Mouse (Mus musculus) hindlimb bud, embryonic 11.5 days (tissue): ENCODE measurements at regions not wholly inside any gene's neighbourhood (a gene's known extent, or its start where the extent isn't known, plus 50 kb on each side); places are given as distances from the start of the nearest gene placed in this dataset.

Experiments used
- DNase-seq: peaks from one replicate; pipeline ENCODE4 v3.0.0-alpha.2; 2012; ENCODE audit warnings: low read depth, low spot score; ENCODE audit errors: extremely low spot score

DNA sequence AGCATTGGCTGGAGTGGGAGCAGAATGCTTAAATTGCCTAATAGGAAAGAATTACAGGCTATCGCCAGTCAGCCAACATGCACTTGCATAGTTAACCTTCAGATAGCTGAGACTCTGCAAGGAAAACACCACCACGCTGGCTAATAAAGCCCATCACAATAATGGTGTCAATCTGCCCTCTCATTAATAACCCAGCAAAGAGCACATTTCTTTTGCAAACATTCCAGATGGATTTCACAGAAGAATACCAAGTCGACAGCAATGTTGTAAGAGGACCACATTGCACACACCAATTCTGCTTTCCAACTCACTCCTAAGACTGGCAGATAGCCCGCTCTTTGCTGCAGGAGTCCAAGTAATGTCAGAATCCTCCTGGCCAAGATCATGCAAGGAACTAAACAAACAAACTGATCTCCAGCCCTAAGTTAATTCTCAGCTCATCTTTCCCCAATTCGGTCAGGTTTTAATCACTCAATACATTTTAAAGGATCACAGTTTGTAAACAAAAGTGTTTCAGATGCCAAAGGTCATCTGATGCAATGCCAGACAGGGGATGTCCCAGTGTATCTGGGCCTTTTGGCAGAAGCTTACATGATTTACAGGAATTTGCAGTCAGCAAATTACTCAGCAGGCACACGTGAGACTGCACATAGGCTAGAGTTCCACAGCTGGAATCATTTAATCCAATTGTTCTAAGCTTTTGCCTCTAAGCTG is 198.4 kb downstream of the Klf6 start:
- peak; percentile 49 for DNase-seq

GRCm38 (mm10) chr13:6060229-6060845 is 199.1 kb downstream of the Klf6 start:
- no peak for DNase-seq

- DNase-seq = no peak
Observed at GRCm38 (mm10) chr13:6062305-6062704, 201.0 kb downstream of the Klf6 start.

GRCm38 (mm10) chr13:6062729-6063386 is 201.6 kb downstream of the Klf6 start:
- no peak for DNase-seq

DNA sequence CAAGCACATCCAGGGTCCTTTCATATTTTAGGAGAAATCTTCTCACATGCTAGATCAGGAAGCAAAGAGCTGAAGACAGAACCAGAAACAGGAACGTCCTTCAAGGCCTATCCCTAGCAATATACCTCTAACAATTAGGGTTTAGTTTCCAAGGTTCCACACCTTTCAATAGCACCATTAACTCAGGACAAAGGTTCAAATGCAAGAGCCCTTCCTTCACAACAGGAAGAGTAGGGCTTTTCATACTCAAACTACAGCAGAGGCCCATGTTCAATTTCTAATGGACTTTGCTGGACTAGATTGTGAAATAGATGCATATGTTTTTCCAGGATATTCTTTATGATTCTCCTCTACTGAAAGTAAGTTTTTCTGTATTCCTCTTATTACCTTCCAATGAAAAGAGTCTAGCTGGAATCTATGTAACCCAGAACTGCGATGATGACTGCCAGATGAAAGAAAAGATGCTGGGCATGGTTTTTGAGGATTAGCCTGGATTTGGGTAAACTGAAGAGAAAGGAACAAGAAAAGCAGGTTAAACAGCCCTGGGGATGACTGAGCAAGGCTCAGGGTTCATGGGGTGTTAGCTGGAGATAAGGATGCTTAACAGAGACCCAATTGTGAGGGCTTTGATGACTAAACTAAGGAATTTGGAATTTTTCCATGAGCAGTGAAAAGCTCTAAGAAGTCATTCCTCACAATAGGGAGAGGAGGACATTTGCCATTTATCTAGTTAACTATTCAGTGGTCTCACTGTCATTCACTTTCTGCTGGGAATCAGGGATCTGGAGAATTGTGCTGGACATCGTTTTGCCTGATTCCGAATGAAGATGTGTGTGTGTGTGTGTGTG is 215.9 kb downstream of the Klf6 start:
- no peak for DNase-seq

GRCm38 (mm10) chr13:6085891-6086290 is 224.6 kb downstream of the Klf6 start:
- DNase-seq = no peak

GRCm38 (mm10) chr13:6109018-6109657 is 247.9 kb downstream of the Klf6 start:
- no peak for DNase-seq

GRCm38 (mm10) chr13:6119703-6120102 is 258.4 kb downstream of the Klf6 start:
- DNase-seq = no peak

- no peak for DNase-seq
Observed at GRCm38 (mm10) chr13:6127311-6127710, 266.0 kb downstream of the Klf6 start.

- no peak for DNase-seq
Observed at GRCm38 (mm10) chr13:6128903-6129302, 267.6 kb downstream of the Klf6 start.

- no peak for DNase-seq
Observed at GRCm38 (mm10) chr13:6131363-6131762, 270.1 kb downstream of the Klf6 start.

DNA sequence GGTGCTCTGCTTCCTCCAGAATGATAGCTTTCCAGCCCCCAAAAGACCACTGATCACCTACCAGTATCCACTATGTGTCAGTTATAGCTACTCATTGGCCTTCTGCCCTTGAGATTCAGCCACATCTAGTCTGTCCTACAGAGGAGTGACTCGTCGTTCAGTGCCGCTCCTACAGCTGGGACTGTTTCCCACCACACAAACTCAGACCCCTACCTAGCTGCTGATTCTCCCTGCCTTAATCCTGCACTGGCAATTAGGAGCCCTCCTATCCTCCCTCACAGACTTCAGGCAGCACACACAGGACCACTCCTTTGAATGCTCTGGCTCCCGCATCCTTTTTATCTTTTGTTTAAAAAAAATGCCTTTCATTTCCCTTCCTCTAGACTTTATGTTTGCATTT is 275.9 kb downstream of the Klf6 start:
- DNase-seq = no peak

DNA sequence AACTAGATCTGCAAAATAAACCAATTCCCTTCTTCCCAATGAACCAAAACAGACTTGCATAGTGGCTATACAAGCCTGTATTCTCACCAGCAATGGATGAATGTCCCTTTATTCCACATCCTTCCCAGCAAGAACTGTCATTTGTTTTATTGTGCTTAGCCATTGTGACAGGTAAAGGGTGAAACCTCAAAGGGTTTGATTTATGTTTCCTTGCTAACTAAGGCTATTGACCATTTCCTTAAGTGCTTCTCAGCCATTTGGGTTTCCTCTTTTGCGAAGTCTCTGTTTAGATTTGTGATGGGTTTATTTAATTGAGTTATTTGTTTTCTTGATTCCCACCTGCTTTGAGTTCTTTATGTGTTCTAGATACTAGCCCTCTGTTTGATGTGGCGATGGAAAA is 281.5 kb downstream of the Klf6 start:
- DNase-seq = no peak

DNA sequence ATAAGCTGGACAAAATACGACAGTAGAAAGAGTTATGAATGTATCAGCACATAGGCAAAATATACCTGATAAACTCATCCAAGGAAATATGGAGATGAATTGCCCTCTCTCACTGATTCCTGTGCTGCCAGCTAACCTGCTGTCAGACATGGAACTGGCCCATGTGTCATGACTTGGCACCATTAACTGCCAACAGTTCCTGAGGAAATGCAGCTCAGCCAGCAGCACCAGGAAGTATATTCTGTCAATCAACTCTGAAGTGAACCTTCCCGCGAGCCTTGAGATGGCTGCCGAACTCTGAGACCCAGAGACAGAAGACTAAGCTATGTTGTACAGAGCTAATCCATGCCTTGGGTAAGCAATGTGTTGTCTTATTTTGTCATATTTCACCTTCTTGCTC is 292.4 kb downstream of the Klf6 start:
- DNase-seq = no peak

DNA sequence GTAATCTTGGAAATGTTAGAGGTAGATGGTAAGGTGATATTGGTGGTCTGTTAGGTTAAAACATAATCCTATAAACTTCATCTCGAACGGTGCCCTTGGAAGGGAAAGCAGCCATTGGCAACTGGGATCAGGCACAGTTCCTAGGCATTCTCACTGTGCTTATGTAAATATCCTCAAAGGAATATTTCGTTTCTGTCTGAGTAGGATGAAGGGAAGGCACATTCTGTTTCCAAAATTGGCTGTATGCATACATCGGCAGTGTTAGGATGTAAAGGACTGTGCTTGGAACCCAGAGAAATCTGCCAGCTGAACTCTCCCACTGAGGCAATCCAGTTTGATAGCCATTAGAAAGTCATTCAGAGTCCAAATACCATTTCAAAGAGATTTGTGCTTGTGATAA is 294.9 kb downstream of the Klf6 start:
- DNase-seq = no peak

DNA sequence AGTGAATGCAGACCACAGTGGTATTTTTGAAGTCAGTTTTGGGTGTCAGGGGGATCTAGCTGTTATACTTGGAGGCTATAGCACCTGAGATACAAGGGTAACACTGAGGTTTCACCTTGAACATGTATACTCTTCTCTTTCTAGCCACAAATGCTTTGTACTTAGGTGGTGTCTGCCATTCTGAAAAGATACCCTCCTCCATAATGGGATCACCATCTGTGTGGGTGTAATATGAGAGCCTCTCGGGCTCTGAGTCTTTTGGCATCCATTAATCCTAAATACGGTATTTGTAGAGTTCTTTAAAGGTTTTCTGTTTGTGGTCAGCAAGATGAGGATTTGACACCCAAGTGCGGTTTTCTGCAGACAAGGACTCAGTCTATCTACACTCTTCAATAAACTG is 295.7 kb downstream of the Klf6 start:
- DNase-seq = no peak

- DNase-seq = no peak
Observed at GRCm38 (mm10) chr13:6157946-6158345, 296.7 kb downstream of the Klf6 start.

DNA sequence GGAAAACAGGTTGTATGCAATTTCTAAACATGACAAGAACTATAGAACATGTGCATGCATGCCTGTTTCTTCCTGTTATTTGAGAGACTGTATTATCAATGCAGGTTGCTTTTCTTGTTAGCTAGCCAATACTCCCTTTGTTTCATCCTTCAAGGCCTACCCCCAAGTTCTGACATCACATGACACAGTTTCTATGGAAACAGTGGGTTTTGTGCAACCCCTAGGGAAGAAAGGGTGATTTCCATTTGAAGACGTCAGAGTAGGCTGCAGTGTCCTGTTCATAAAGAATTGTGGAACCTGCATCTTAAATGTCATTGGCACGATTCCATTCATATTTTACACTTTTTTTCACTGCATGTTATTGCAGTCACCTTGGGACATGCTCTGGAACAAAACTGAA is 298.1 kb downstream of the Klf6 start:
- no peak for DNase-seq

GRCm38 (mm10) chr13:6165916-6166315 is 304.6 kb downstream of the Klf6 start:
- DNase-seq = no peak

- no peak for DNase-seq
Observed at GRCm38 (mm10) chr13:6167055-6167761, 305.9 kb downstream of the Klf6 start.
